Mouse (Mus musculus): ENCODE results near the gene Gfer. TPM values are rescaled to one million over a fixed set of nuclear protein-coding genes. Genes with fewer than 3 reads are reported as not detected.

Gene Gfer
- 10 to 100 TPM; 20.5 to 22.8 TPM for total RNA-seq (2023)

GRCm38 (mm10) chr17:24696011-24696697 lies at the start of gene Gfer, which contains the start of gene Noxo1:
Gene Gfer, minus strand, starts transcription at chr17:24696156.
Gene Noxo1, plus strand, starts transcription at chr17:24696234.

GRCm38 (mm10) chr17:24736330-24737051 lies 40.5 kb upstream of the Gfer start, which contains the start of gene Msrb1:
Gene Msrb1, plus strand, starts transcription at chr17:24736642.

GRCm38 (mm10) chr17:24727618-24728017 lies 31.7 kb upstream of the Gfer start, which contains the start of gene Rpl3l:
Gene Rpl3l, plus strand, starts transcription at chr17:24727820.

GRCm38 (mm10) chr17:24724184-24724583 lies 28.2 kb upstream of the Gfer start, which contains the start of gene Ndufb10:
Gene Ndufb10, minus strand, starts transcription at chr17:24724478.

GRCm38 (mm10) chr17:24717943-24718342 lies 22.0 kb upstream of the Gfer start, which contains the start of the genes Rnf151 and Rps2:
Gene Rnf151, minus strand, starts transcription at chr17:24718063.
Gene Rps2, plus strand, starts transcription at chr17:24718116.

GRCm38 (mm10) chr17:24706982-24707800 lies 11.2 kb upstream of the Gfer start, which contains the start of gene Tbl3:
Gene Tbl3, minus strand, starts transcription at chr17:24707660.

GRCm38 (mm10) chr17:24689251-24690081 lies 6.5 kb downstream of the Gfer start, which contains the start of gene Syngr3:
Gene Syngr3, minus strand, starts transcription at chr17:24689955.

GRCm38 (mm10) chr17:24669545-24670245 lies 26.3 kb downstream of the Gfer start, which contains the start of gene Zfp598:
Gene Zfp598, plus strand, starts transcription at chr17:24669687.

GRCm38 (mm10) chr17:24658017-24658758 lies 37.8 kb downstream of the Gfer start, which contains the start of gene Npw:
Gene Npw, minus strand, starts transcription at chr17:24658457.

GRCm38 (mm10) chr17:24650070-24650616 lies 45.8 kb downstream of the Gfer start, which contains the start of gene Slc9a3r2:
Gene Slc9a3r2, minus strand, starts transcription at chr17:24650327.

Other genes starting within 250 kb of the Gfer start
- 10 to 100 TPM; 64.4 to 88.9 TPM for gene E4f1, start 225.8 kb downstream of the Gfer start, total RNA-seq (2023)
- gene Pgp, start 225.8 kb downstream of the Gfer start, total RNA-seq (2023), result 10 to 100 TPM; 15.5 to 17.4 TPM
- 1 to 10 TPM in 1 of 2 experiments, under 1 TPM in 1; 0.76 to 1.2 TPM for gene Bricd5, start 222.3 kb downstream of the Gfer start, total RNA-seq (2023)
- gene Mlst8, start 217.1 kb downstream of the Gfer start, total RNA-seq (2023), result 10 to 100 TPM; 27.6 to 29.2 TPM
- not detected for gene Caskin1, start 207.6 kb downstream of the Gfer start, total RNA-seq (2023)
- 100 to 1,000 TPM; 162 to 172 TPM for gene Traf7, start 168.2 kb downstream of the Gfer start, total RNA-seq (2023)
- gene Rab26, start 161.9 kb downstream of the Gfer start, total RNA-seq (2023), result 1 to 10 TPM; 1.8 to 2.0 TPM
- 100 to 1,000 TPM; 103 to 104 TPM for gene Pkd1, start 146.3 kb downstream of the Gfer start, total RNA-seq (2023)
- gene Tsc2, start 63.5 kb downstream of the Gfer start, total RNA-seq (2023), result 10 to 100 TPM; 58.4 to 76.0 TPM
- gene Nthl1, start 63.5 kb downstream of the Gfer start, total RNA-seq (2023), result 1 to 10 TPM; 4.3 to 5.2 TPM
- not detected for gene Slc9a3r2, start 45.8 kb downstream of the Gfer start, total RNA-seq (2023)
- not detected for gene Npw, start 37.7 kb downstream of the Gfer start, total RNA-seq (2023)
- 10 to 100 TPM; 63.7 to 67.1 TPM for gene Zfp598, start 26.5 kb downstream of the Gfer start, total RNA-seq (2023)
- under 1 TPM in 1 of 2 experiments, not detected in 1; 0.47 TPM for gene Syngr3, start 6.2 kb downstream of the Gfer start, total RNA-seq (2023)
- gene Noxo1, start 78 bp upstream of the Gfer start, total RNA-seq (2023), result 1 to 10 TPM; 2.4 to 5.0 TPM
- gene Tbl3, start 11.5 kb upstream of the Gfer start, total RNA-seq (2023), result 10 to 100 TPM; 27.4 to 33.3 TPM
- not detected for gene Rnf151, start 21.9 kb upstream of the Gfer start, total RNA-seq (2023)
- gene Rps2, start 22.0 kb upstream of the Gfer start, total RNA-seq (2023), result 1,000 to 10,000 TPM; 1,514 to 1,529 TPM
- gene Ndufb10, start 28.3 kb upstream of the Gfer start, total RNA-seq (2023), result 10 to 100 TPM; 64.9 to 73.3 TPM
- gene Rpl3l, start 31.7 kb upstream of the Gfer start, total RNA-seq (2023), result under 1 TPM in 1 of 2 experiments, not detected in 1; 0.56 TPM
- gene Msrb1, start 40.5 kb upstream of the Gfer start, total RNA-seq (2023), result 10 to 100 TPM; 29.5 to 43.8 TPM
- gene Hs3st6, start 56.8 kb upstream of the Gfer start, total RNA-seq (2023), result not detected
- gene Meiob, start 108.1 kb upstream of the Gfer start, total RNA-seq (2023), result not detected
- 10 to 100 TPM; 27.1 to 30.0 TPM for gene Hagh, start 144.0 kb upstream of the Gfer start, total RNA-seq (2023)
- gene Fahd1, start 154.2 kb upstream of the Gfer start, total RNA-seq (2023), result 1 to 10 TPM; 1.6 to 2.0 TPM
- 1 to 10 TPM; 1.0 to 1.2 TPM for gene Igfals, start 169.8 kb upstream of the Gfer start, total RNA-seq (2023)
- gene Nubp2, start 190.2 kb upstream of the Gfer start, total RNA-seq (2023), result 10 to 100 TPM; 68.0 to 72.7 TPM
- 10 to 100 TPM; 33.6 to 34.4 TPM for gene Spsb3, start 190.5 kb upstream of the Gfer start, total RNA-seq (2023)
- 10 to 100 TPM; 64.6 to 66.7 TPM for gene Eme2, start 198.9 kb upstream of the Gfer start, total RNA-seq (2023)
- 10 to 100 TPM; 38.9 to 45.1 TPM for gene Mrps34, start 199.0 kb upstream of the Gfer start, total RNA-seq (2023)
- gene Nme3, start 200.3 kb upstream of the Gfer start, total RNA-seq (2023), result 10 to 100 TPM; 18.5 to 30.4 TPM
- gene Mapk8ip3, start 240.8 kb upstream of the Gfer start, total RNA-seq (2023), result 100 to 1,000 TPM; 222 to 255 TPM